Mouse (Mus musculus): ENCODE results near the gene Mlkl. TPM values are rescaled to one million over a fixed set of nuclear protein-coding genes. Genes with fewer than 3 reads are reported as not detected.
A peak's percentile ranks its signal among the peaks of the same experiment; 100 is the strongest.
"Not testable (repeated sequence)": the region's sequence is repeated elsewhere in the genome, so short reads cannot be mapped to it uniquely, and the experiment has no call there.

Gene Mlkl
- total RNA-seq, 2 experiments from 2014 or later, result 0.53 to 0.93 TPM

- DNase-seq (ENCODE audit: low spot score), result no peak
Observed at GRCm38 (mm10) chr8:111314729-111315128, 23.2 kb downstream of the Mlkl start.

- DNase-seq (ENCODE audit: low spot score), result not testable (repeated sequence)
Observed at GRCm38 (mm10) chr8:111313961-111314360, 24.0 kb downstream of the Mlkl start.

GRCm38 (mm10) chr8:111312758-111313162 is 25.2 kb downstream of the Mlkl start:
- DNase-seq (ENCODE audit: low spot score), result no peak

GRCm38 (mm10) chr8:111310006-111310405 is 28.0 kb downstream of the Mlkl start:
- not testable (repeated sequence) for DNase-seq (ENCODE audit: low spot score)

- no peak for DNase-seq (ENCODE audit: low spot score)
Observed at GRCm38 (mm10) chr8:111305031-111305730, 32.8 kb downstream of the Mlkl start.

- DNase-seq (ENCODE audit: low spot score), result no peak
Observed at GRCm38 (mm10) chr8:111304359-111304758, 33.6 kb downstream of the Mlkl start.

- DNase-seq (ENCODE audit: low spot score), result not testable (repeated sequence)
Observed at GRCm38 (mm10) chr8:111303076-111303803, 34.7 kb downstream of the Mlkl start.

GRCm38 (mm10) chr8:111300597-111301546 is 37.1 kb downstream of the Mlkl start:
- peak; percentile 4 for DNase-seq (ENCODE audit: low spot score)

GRCm38 (mm10) chr8:111299821-111300568 is 38.0 kb downstream of the Mlkl start, which contains the start of gene Rfwd3:
Rfwd3 (minus strand) TSS chr8:111300222.
- DNase-seq (ENCODE audit: low spot score), result peak; percentile 97

- DNase-seq (ENCODE audit: low spot score), result peak; percentile 23
Observed at GRCm38 (mm10) chr8:111299363-111299820, 38.6 kb downstream of the Mlkl start.

- DNase-seq (ENCODE audit: low spot score), result no peak
Observed at GRCm38 (mm10) chr8:111298011-111298410, 40.0 kb downstream of the Mlkl start.

- no peak for DNase-seq (ENCODE audit: low spot score)
Observed at GRCm38 (mm10) chr8:111291733-111292132, 46.2 kb downstream of the Mlkl start.

GRCm38 (mm10) chr8:111290586-111290985 is 47.4 kb downstream of the Mlkl start:
- no peak for DNase-seq (ENCODE audit: low spot score)

GRCm38 (mm10) chr8:111285603-111286002 is 52.4 kb downstream of the Mlkl start:
- no peak for DNase-seq (ENCODE audit: low spot score)

- no peak for DNase-seq (ENCODE audit: low spot score)
Observed at GRCm38 (mm10) chr8:111282093-111282492, 55.9 kb downstream of the Mlkl start.

GRCm38 (mm10) chr8:111268277-111268676 is 69.7 kb downstream of the Mlkl start:
- DNase-seq (ENCODE audit: low spot score), result no peak

GRCm38 (mm10) chr8:111266161-111266560 is 71.8 kb downstream of the Mlkl start:
- not testable (repeated sequence) for DNase-seq (ENCODE audit: low spot score)

- DNase-seq (ENCODE audit: low spot score), result no peak
Observed at GRCm38 (mm10) chr8:111264693-111265220, 73.2 kb downstream of the Mlkl start.

- DNase-seq (ENCODE audit: low spot score), result no peak
Observed at GRCm38 (mm10) chr8:111261981-111262381, 76.0 kb downstream of the Mlkl start.
